Mouse (Mus musculus) mesoderm, embryonic 11.5 days (tissue): ENCODE results near the gene Rpsa.

Experiments
- DNase-seq: peaks from one replicate; pipeline ENCODE4 v3.0.0-alpha.2; 2012; ENCODE audit warnings: low read depth, low spot score

Gene Rpsa

GRCm38 (mm10) chr9:120113456-120113855, 14.0 kb upstream of the Rpsa start:
- no peak for DNase-seq

- DNase-seq, result no peak
These were observed 13.3 kb upstream of the Rpsa start for GRCm38 (mm10) chr9:120114051-120114788.

- no peak for DNase-seq
These were observed 12.7 kb upstream of the Rpsa start for GRCm38 (mm10) chr9:120114789-120115151.

GRCm38 (mm10) chr9:120115580-120115979, 11.9 kb upstream of the Rpsa start:
- DNase-seq, result no peak

- DNase-seq, result no peak
These were observed 11.3 kb upstream of the Rpsa start for GRCm38 (mm10) chr9:120116184-120116624.

- DNase-seq, result no peak
These were observed 9.3 kb upstream of the Rpsa start for GRCm38 (mm10) chr9:120118212-120118611.

- DNase-seq, result no peak
These were observed 7.0 kb upstream of the Rpsa start for GRCm38 (mm10) chr9:120120503-120120902.

GRCm38 (mm10) chr9:120126868-120127267, 621 bp upstream of the Rpsa start:
- DNase-seq, result no peak

GRCm38 (mm10) chr9:120129276-120129675, 1.8 kb downstream of the Rpsa start:
- DNase-seq, result no peak

- no peak for DNase-seq
These were observed 4.3 kb downstream of the Rpsa start for GRCm38 (mm10) chr9:120131784-120132288.

GRCm38 (mm10) chr9:120132980-120133754, 5.7 kb downstream of the Rpsa start:
- DNase-seq, result no peak

GRCm38 (mm10) chr9:120133755-120134475, 6.4 kb downstream of the Rpsa start:
- no peak for DNase-seq

- DNase-seq, result no peak
These were observed 7.2 kb downstream of the Rpsa start for GRCm38 (mm10) chr9:120134529-120135160.

- DNase-seq, result no peak
These were observed 8.0 kb downstream of the Rpsa start for GRCm38 (mm10) chr9:120135454-120135853.

GRCm38 (mm10) chr9:120140652-120141051, 13.2 kb downstream of the Rpsa start:
- DNase-seq, result peak; percentile 84

- no peak for DNase-seq
These were observed 17.0 kb downstream of the Rpsa start for GRCm38 (mm10) chr9:120144474-120144873.

- DNase-seq, result no peak
These were observed 21.8 kb downstream of the Rpsa start, which contains the start of gene Mobp for GRCm38 (mm10) chr9:120149222-120149828. TSS of gene Mobp (plus strand) at chr9:120149707.

- DNase-seq, result no peak
These were observed 23.7 kb downstream of the Rpsa start for GRCm38 (mm10) chr9:120151152-120151551.

GRCm38 (mm10) chr9:120151906-120152399, 24.5 kb downstream of the Rpsa start:
- DNase-seq, result no peak

- no peak for DNase-seq
These were observed 30.6 kb downstream of the Rpsa start for GRCm38 (mm10) chr9:120158047-120158446.

GRCm38 (mm10) chr9:120163862-120164261, 36.4 kb downstream of the Rpsa start:
- no peak for DNase-seq
